Mouse (Mus musculus): ENCODE data around the gene Gm13289.

DNA sequence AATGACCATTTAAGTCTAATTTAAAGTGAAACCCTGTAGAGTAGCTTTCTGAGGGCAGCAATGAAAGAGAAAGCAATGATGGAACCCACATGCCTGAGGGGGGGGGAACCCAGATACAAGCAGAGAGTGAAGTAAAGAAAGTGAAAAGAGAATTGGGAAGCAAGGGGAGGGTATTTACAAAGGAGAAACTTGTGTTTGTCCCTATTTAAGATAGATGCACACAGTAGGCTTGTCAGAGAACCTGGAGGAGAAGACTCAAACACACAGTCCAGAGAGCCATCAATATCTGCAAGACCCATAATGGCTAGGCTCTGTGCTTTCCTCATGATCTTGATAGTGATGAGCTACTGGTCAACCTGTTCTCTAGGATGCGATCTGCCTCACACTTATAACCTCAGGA, 42.9 kb downstream of the Gm13289 start, which contains the start of gene Ifna11:
- no peak for TF ChIP-seq CTCF (IDR thresholded peaks at IDR 0.05; ENCODE audit: control insufficient read depth, insufficient read depth, insufficient read length)
- TF ChIP-seq USF1 (IDR thresholded peaks at IDR 0.05; ENCODE audit: low read depth): no peak
- TF ChIP-seq CEBPB (IDR thresholded peaks at IDR 0.05; ENCODE audit: low read depth): no peak
- no peak for TF ChIP-seq FOSL1 (IDR thresholded peaks at IDR 0.05; ENCODE audit: insufficient read depth, low read length, poor library complexity, severe bottlenecking)
- no peak for TF ChIP-seq MAX (IDR thresholded peaks at IDR 0.05)
